ENCODE assay signal across 7 mouse cellular contexts in genomic region chr6:58832591-58833018, GRCm38 (mm10). TPM values are rescaled to one million over a fixed set of nuclear protein-coding genes. Genes with fewer than 3 reads are reported as not detected.
DNase-seq lines count a peak whose midpoint lies in the region; ATAC-seq and TF ChIP-seq lines count a peak whose summit lies in the region.

No protein-coding gene starts in this region.

- peak; percentile 59 for DNase-seq in 3T3-L1 (ENCODE audit: low read depth, low spot score)
- DNase-seq in B cell, adult 2 months = peak; percentile 50 to 51
- peak; percentile 26 for DNase-seq in embryonic facial prominence, embryonic 11.5 days (ENCODE audit: low spot score)
- peak; percentile 54 for DNase-seq in hindbrain, postnatal 0 days (ENCODE audit: low spot score)
- no peak for DNase-seq in ovary, postnatal 14 days (ENCODE audit: low spot score)
- DNase-seq in urinary bladder, postnatal 4 days (ENCODE audit: low spot score in 2 of 2) = no peak

- 37% methylated on average over 7 of the region's 7 CpGs for WGBS in embryonic facial prominence, embryonic 11.5 days
- WGBS in hindbrain, postnatal 0 days = 31% methylated on average over 7 of the region's 7 CpGs

- H3K4me3 ChIP-seq in embryonic facial prominence, embryonic 11.5 days (ENCODE audit: low read depth, low read length) = no peak overlapping the region
- peak overlapping the region; percentile 93 for H3K4me3 ChIP-seq in hindbrain, postnatal 0 days (ENCODE audit: low read length)
- H3K4me3 ChIP-seq in megakaryocyte, embryonic 14.5 days (replicated peaks) = peak overlapping the region; percentile 94

- TF ChIP-seq CTCF in hindbrain, postnatal 0 days (IDR thresholded peaks at IDR 0.05; ENCODE audit: low read depth) = peak; percentile 52

- no peak overlapping the region for H3K27ac ChIP-seq in embryonic facial prominence, embryonic 11.5 days (replicated peaks; ENCODE audit: low read depth, low read length)
- no peak overlapping the region for H3K27ac ChIP-seq in hindbrain, postnatal 0 days

- no peaks in the 10 kb centered on the region for H3K36me3 ChIP-seq in embryonic facial prominence, embryonic 11.5 days (replicated peaks; ENCODE audit: control insufficient read depth, insufficient read depth, low read depth, low read length)
- H3K36me3 ChIP-seq in hindbrain, postnatal 0 days (ENCODE audit: insufficient read depth, low read length) = no peaks in the 10 kb centered on the region
- no peaks in the 10 kb centered on the region for H3K36me3 ChIP-seq in megakaryocyte, embryonic 14.5 days (replicated peaks; ENCODE audit: low read length)

- no peaks in the 10 kb centered on the region for H3K27me3 ChIP-seq in embryonic facial prominence, embryonic 11.5 days (ENCODE audit: control insufficient read depth, insufficient read depth, low read length)
- H3K27me3 ChIP-seq in hindbrain, postnatal 0 days (ENCODE audit: insufficient read depth, low read length) = no peaks in the 10 kb centered on the region
- peaks cover 1% of the 10 kb centered on the region for H3K27me3 ChIP-seq in megakaryocyte, embryonic 14.5 days (replicated peaks)

- ATAC-seq in embryonic facial prominence, embryonic 11.5 days (replicated peaks; ENCODE audit: insufficient number of reproducible peaks, low FRiP score, low TSS enrichment, low read depth) = no peak
- no peak for ATAC-seq in hindbrain, postnatal 0 days

- no peaks in the 10 kb centered on the region for H3K4me1 ChIP-seq in embryonic facial prominence, embryonic 11.5 days (ENCODE audit: control insufficient read depth, insufficient read depth, low read length)
- H3K4me1 ChIP-seq in hindbrain, postnatal 0 days (ENCODE audit: insufficient read depth, low read length) = peaks cover 11% of the 10 kb centered on the region; the same call in 1 of the 2 replicates
- peaks cover 21% of the 10 kb centered on the region for H3K4me1 ChIP-seq in megakaryocyte, embryonic 14.5 days

- H3K4me2 ChIP-seq in embryonic facial prominence, embryonic 11.5 days (ENCODE audit: low read depth, low read length) = no peak overlapping the region; the same call in 1 of the 2 replicates
- H3K4me2 ChIP-seq in hindbrain, postnatal 0 days (ENCODE audit: low read depth, low read length) = peak overlapping the region; percentile 67

- H3K9me3 ChIP-seq in embryonic facial prominence, embryonic 11.5 days (replicated peaks; ENCODE audit: control insufficient read depth, low read length) = no peaks in the 10 kb centered on the region
- no peaks in the 10 kb centered on the region for H3K9me3 ChIP-seq in hindbrain, postnatal 0 days (ENCODE audit: low read length)
- no peaks in the 10 kb centered on the region for H3K9me3 ChIP-seq in megakaryocyte, embryonic 14.5 days

- H3K9ac ChIP-seq in embryonic facial prominence, embryonic 11.5 days (replicated peaks; ENCODE audit: low read length) = no peak overlapping the region
- H3K9ac ChIP-seq in hindbrain, postnatal 0 days (replicated peaks; ENCODE audit: low read length) = peak overlapping the region; percentile 86; the same call in 1 of the 2 replicates

RNA-seq across cellular contexts. Expression of gene Herc3, which starts 1.3 kb away (rescaled TPM):
- 5.9 and 9.6 TPM in 2 replicates for polyA plus RNA-seq in embryonic facial prominence, embryonic 11.5 days (2014; fragmentation: Nextera tagmentation; extraction: Ambion mirVana)
- 105 and 140 TPM in 2 replicates for total RNA-seq in hindbrain, postnatal 0 days (2014; rRNA removed)
- polyA plus RNA-seq in hindbrain, postnatal 0 days (2015; fragmentation: Nextera tagmentation; extraction: Ambion mirVana) = 35.1 and 36.8 TPM in 2 replicates
- 0.39 and 1.00 TPM in 2 replicates for polyA plus RNA-seq in megakaryocyte, embryonic 14.5 days (2012; ENCODE audit: insufficient read depth, low replicate concordance)

Comparison
In these comparisons a context has a peak if more than half of its experiments do, and no peak if none do; other contexts are left out.
1. DNase-seq: peak in 3T3-L1 (single experiment), B cell, adult 2 months (2 of 2), embryonic facial prominence, embryonic 11.5 days (single experiment) and hindbrain, postnatal 0 days (single experiment); none in ovary, postnatal 14 days (single experiment) and urinary bladder, postnatal 4 days (0 of 2).